Mouse (Mus musculus): ENCODE data around the gene Mark3. TPM values are rescaled to one million over a fixed set of nuclear protein-coding genes. Genes with fewer than 3 reads are reported as not detected.
A peak's percentile ranks its signal among the peaks of the same experiment; 100 is the strongest.

Gene Mark3
- polyA plus RNA-seq, 1 experiment = 49.3 TPM

- 52% methylated on average over 4 of the region's 4 CpGs for WGBS
- 0 out of 2 replicates have a peak overlapping the region, but pooled peaks have one; percentile 94 for H3K27ac ChIP-seq (ENCODE audit: control insufficient read depth, insufficient read depth, low read depth, low read length, poor library complexity)
- peaks cover 6% of the 10 kb centered on the region; the same call in 1 of the 2 replicates for H3K4me1 ChIP-seq (ENCODE audit: control insufficient read depth, insufficient read depth, low read length)
- TF ChIP-seq CTCF (IDR thresholded peaks at IDR 0.05; ENCODE audit: control insufficient read depth, insufficient read depth, low read length) (no peak), POLR2A (IDR thresholded peaks at IDR 0.05; ENCODE audit: borderline replicate concordance, control insufficient read depth, low read depth, low read length) (no peak)
- no peak overlapping the region for H3K4me3 ChIP-seq (replicated peaks; ENCODE audit: control insufficient read depth, low read depth, low read length)
These were observed 37.6 kb upstream of the Mark3 start for GRCm38 (mm10) chr12:111536746-111537145.

GRCm38 (mm10) chr12:111537341-111537740, 37.0 kb upstream of the Mark3 start:
- under 1% methylated on average over 22 of the region's 22 CpGs for WGBS
- H3K27ac ChIP-seq (ENCODE audit: control insufficient read depth, insufficient read depth, low read depth, low read length, poor library complexity) = peak overlapping the region; percentile 94
- TF ChIP-seq CTCF (IDR thresholded peaks at IDR 0.05; ENCODE audit: control insufficient read depth, insufficient read depth, low read length) = no peak
- no peak for TF ChIP-seq POLR2A (IDR thresholded peaks at IDR 0.05; ENCODE audit: borderline replicate concordance, control insufficient read depth, low read depth, low read length)
- peaks cover 6% of the 10 kb centered on the region; the same call in 1 of the 2 replicates for H3K4me1 ChIP-seq (ENCODE audit: control insufficient read depth, insufficient read depth, low read length)
- peak overlapping the region; percentile 88 for H3K4me3 ChIP-seq (replicated peaks; ENCODE audit: control insufficient read depth, low read depth, low read length)

- under 1% methylated on average over 47 of the region's 47 CpGs for WGBS
- peak within 1 kb of the TSS; percentile 98 for H3K27ac ChIP-seq (ENCODE audit: control insufficient read depth, insufficient read depth, low read depth, low read length, poor library complexity)
- H3K4me1 ChIP-seq (ENCODE audit: control insufficient read depth, insufficient read depth, low read length) = peaks cover 6% of the 10 kb centered on the region; the same call in 1 of the 2 replicates
- peak within 1 kb of the TSS; percentile 93 for H3K4me3 ChIP-seq (replicated peaks; ENCODE audit: control insufficient read depth, low read depth, low read length)
- TF ChIP-seq POLR2A (IDR thresholded peaks at IDR 0.05; ENCODE audit: borderline replicate concordance, control insufficient read depth, low read depth, low read length) = peak; percentile 85
- no peak for TF ChIP-seq CTCF (IDR thresholded peaks at IDR 0.05; ENCODE audit: control insufficient read depth, insufficient read depth, low read length)
These were observed 36.5 kb upstream of the Mark3 start, which contains the start of gene Eif5 for GRCm38 (mm10) chr12:111537796-111538291. TSS of gene Eif5 (plus strand) at chr12:111538016.

GRCm38 (mm10) chr12:111538292-111539040, 35.9 kb upstream of the Mark3 start:
- TF ChIP-seq POLR2A (IDR thresholded peaks at IDR 0.05; ENCODE audit: borderline replicate concordance, control insufficient read depth, low read depth, low read length) = no peak
- no peak for TF ChIP-seq CTCF (IDR thresholded peaks at IDR 0.05; ENCODE audit: control insufficient read depth, insufficient read depth, low read length)
- H3K4me1 ChIP-seq (ENCODE audit: control insufficient read depth, insufficient read depth, low read length) = peaks cover 6% of the 10 kb centered on the region; the same call in 1 of the 2 replicates
- under 1% methylated on average over 108 of the region's 111 CpGs for WGBS
- H3K27ac ChIP-seq (ENCODE audit: control insufficient read depth, insufficient read depth, low read depth, low read length, poor library complexity) = peak overlapping the region; percentile 98
- H3K4me3 ChIP-seq (replicated peaks; ENCODE audit: control insufficient read depth, low read depth, low read length) = peak overlapping the region; percentile 93

GRCm38 (mm10) chr12:111539041-111539345, 35.3 kb upstream of the Mark3 start:
- H3K4me1 ChIP-seq (ENCODE audit: control insufficient read depth, insufficient read depth, low read length) = peaks cover 6% of the 10 kb centered on the region; the same call in 1 of the 2 replicates
- peak overlapping the region; percentile 98 for H3K27ac ChIP-seq (ENCODE audit: control insufficient read depth, insufficient read depth, low read depth, low read length, poor library complexity)
- 3% methylated on average over 18 of the region's 18 CpGs for WGBS
- TF ChIP-seq POLR2A (IDR thresholded peaks at IDR 0.05; ENCODE audit: borderline replicate concordance, control insufficient read depth, low read depth, low read length) = no peak
- no peak for TF ChIP-seq CTCF (IDR thresholded peaks at IDR 0.05; ENCODE audit: control insufficient read depth, insufficient read depth, low read length)
- peak overlapping the region; percentile 93 for H3K4me3 ChIP-seq (replicated peaks; ENCODE audit: control insufficient read depth, low read depth, low read length)

GRCm38 (mm10) chr12:111547070-111547469, 27.3 kb upstream of the Mark3 start:
- no peaks in the 10 kb centered on the region for H3K4me1 ChIP-seq (ENCODE audit: control insufficient read depth, insufficient read depth, low read length)
- no peak overlapping the region for H3K27ac ChIP-seq (ENCODE audit: control insufficient read depth, insufficient read depth, low read depth, low read length, poor library complexity)
- TF ChIP-seq CTCF (IDR thresholded peaks at IDR 0.05; ENCODE audit: control insufficient read depth, insufficient read depth, low read length) (no peak), POLR2A (IDR thresholded peaks at IDR 0.05; ENCODE audit: borderline replicate concordance, control insufficient read depth, low read depth, low read length) (no peak)
- no peak overlapping the region for H3K4me3 ChIP-seq (replicated peaks; ENCODE audit: control insufficient read depth, low read depth, low read length)
- 95% methylated on average over 3 of the region's 3 CpGs for WGBS

- 63% methylated on average over 2 of the region's 2 CpGs for WGBS
- TF ChIP-seq CTCF (IDR thresholded peaks at IDR 0.05; ENCODE audit: control insufficient read depth, insufficient read depth, low read length) = no peak
- TF ChIP-seq POLR2A (IDR thresholded peaks at IDR 0.05; ENCODE audit: borderline replicate concordance, control insufficient read depth, low read depth, low read length) = no peak
- H3K4me3 ChIP-seq (replicated peaks; ENCODE audit: control insufficient read depth, low read depth, low read length) = no peak overlapping the region
- no peak overlapping the region for H3K27ac ChIP-seq (ENCODE audit: control insufficient read depth, insufficient read depth, low read depth, low read length, poor library complexity)
- H3K4me1 ChIP-seq (ENCODE audit: control insufficient read depth, insufficient read depth, low read length) = no peaks in the 10 kb centered on the region
These were observed 25.6 kb upstream of the Mark3 start for GRCm38 (mm10) chr12:111548555-111549289.

- no peaks in the 10 kb centered on the region for H3K4me1 ChIP-seq (ENCODE audit: control insufficient read depth, insufficient read depth, low read length)
- 45% methylated on average over 1 of the region's 1 CpGs for WGBS
- H3K27ac ChIP-seq (ENCODE audit: control insufficient read depth, insufficient read depth, low read depth, low read length, poor library complexity) = no peak overlapping the region
- no peak overlapping the region for H3K4me3 ChIP-seq (replicated peaks; ENCODE audit: control insufficient read depth, low read depth, low read length)
- TF ChIP-seq POLR2A (IDR thresholded peaks at IDR 0.05; ENCODE audit: borderline replicate concordance, control insufficient read depth, low read depth, low read length) (no peak), CTCF (IDR thresholded peaks at IDR 0.05; ENCODE audit: control insufficient read depth, insufficient read depth, low read length) (no peak)
These were observed 23.6 kb upstream of the Mark3 start for GRCm38 (mm10) chr12:111550679-111551078.
